Mouse (Mus musculus): ENCODE data around the gene Wnt5a.
A peak's percentile ranks its signal among the peaks of the same experiment; 100 is the strongest.

The Wnt5a gene

GRCm38 (mm10) chr14:28504101-28505050 is at the start of gene Wnt5a:
Gene Wnt5a (plus strand): TSS chr14:28504750.
- TF ChIP-seq CTCF (conservative IDR thresholded peaks at IDR 0.05; ENCODE audit: low read length) (no peak), POU5F1 (IDR thresholded peaks at IDR 0.05; ENCODE audit: borderline replicate concordance, low read length) (no peak), NANOG (IDR thresholded peaks at IDR 0.05; ENCODE audit: borderline replicate concordance, low read length) (no peak)
- Histone ChIP-seq H3K4me1 (replicated peaks; ENCODE audit: low read depth, low read length) (peaks cover 50% of the 10 kb centered on the region), H3K36me3 (ENCODE audit: insufficient read depth, low read length) (no peaks in the 10 kb centered on the region), H3K9me3 (ENCODE audit: low read length) (no peaks in the 10 kb centered on the region), H3K4me3 (replicated peaks; ENCODE audit: low read length) (peak within 1 kb of the TSS; percentile 73), H3K27me3 (ENCODE audit: insufficient read depth, low read length) (peaks cover 94% of the 10 kb centered on the region)

- Histone ChIP-seq H3K27me3 (ENCODE audit: insufficient read depth, low read length) (peaks cover 24% of the 10 kb centered on the region), H3K36me3 (ENCODE audit: insufficient read depth, low read length) (no peaks in the 10 kb centered on the region), H3K9me3 (ENCODE audit: low read length) (no peaks in the 10 kb centered on the region), H3K4me1 (replicated peaks; ENCODE audit: low read depth, low read length) (peaks cover 27% of the 10 kb centered on the region), H3K4me3 (replicated peaks; ENCODE audit: low read length) (no peak overlapping the region)
- TF ChIP-seq NANOG (IDR thresholded peaks at IDR 0.05; ENCODE audit: borderline replicate concordance, low read length) (no peak), CTCF (conservative IDR thresholded peaks at IDR 0.05; ENCODE audit: low read length) (no peak), POU5F1 (IDR thresholded peaks at IDR 0.05; ENCODE audit: borderline replicate concordance, low read length) (no peak)
Observed at GRCm38 (mm10) chr14:28456372-28457076, 48.0 kb upstream of the Wnt5a start.

- Histone ChIP-seq H3K4me3 (replicated peaks; ENCODE audit: low read length) (no peak overlapping the region), H3K36me3 (ENCODE audit: insufficient read depth, low read length) (no peaks in the 10 kb centered on the region)
- TF ChIP-seq NANOG (IDR thresholded peaks at IDR 0.05; ENCODE audit: borderline replicate concordance, low read length) (no peak), POU5F1 (IDR thresholded peaks at IDR 0.05; ENCODE audit: borderline replicate concordance, low read length) (no peak), CTCF (conservative IDR thresholded peaks at IDR 0.05; ENCODE audit: low read length) (no peak)
Observed at GRCm38 (mm10) chr14:28457428-28457827, 47.1 kb upstream of the Wnt5a start.

DNA sequence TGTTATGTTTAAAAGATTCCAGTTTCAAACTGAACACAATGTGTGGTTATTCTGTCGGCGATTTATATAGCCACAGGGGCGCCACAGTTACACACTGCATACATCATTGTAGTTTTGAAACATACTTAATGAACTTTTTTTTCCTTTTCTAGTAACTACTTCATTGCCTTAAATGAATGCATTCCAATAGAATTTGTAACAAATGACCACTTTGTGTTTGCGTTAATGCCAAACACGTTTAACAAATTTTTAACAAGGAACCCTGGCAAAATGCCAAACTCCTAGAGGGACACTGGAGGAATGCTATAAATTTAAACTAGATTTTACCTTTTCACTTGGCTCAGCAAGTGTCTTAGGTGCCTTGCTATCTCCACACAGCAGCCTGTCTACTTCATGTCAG is 36.6 kb upstream of the Wnt5a start:
- Histone ChIP-seq H3K4me1 (replicated peaks; ENCODE audit: low read depth, low read length) (peaks cover 11% of the 10 kb centered on the region), H3K9me3 (ENCODE audit: low read length) (peaks cover 4% of the 10 kb centered on the region; the same call in 1 of the 2 replicates), H3K27me3 (ENCODE audit: insufficient read depth, low read length) (no peaks in the 10 kb centered on the region; the same call in 1 of the 2 replicates), H3K36me3 (ENCODE audit: insufficient read depth, low read length) (no peaks in the 10 kb centered on the region), H3K4me3 (replicated peaks; ENCODE audit: low read length) (no peak overlapping the region)
- TF ChIP-seq NANOG (IDR thresholded peaks at IDR 0.05; ENCODE audit: borderline replicate concordance, low read length) (no peak), POU5F1 (IDR thresholded peaks at IDR 0.05; ENCODE audit: borderline replicate concordance, low read length) (no peak), CTCF (conservative IDR thresholded peaks at IDR 0.05; ENCODE audit: low read length) (no peak)

More at GRCm38 (mm10) chr14:28457428-28457827, 47.1 kb upstream of the Wnt5a start:
- peaks cover 24% of the 10 kb centered on the region for H3K27me3 ChIP-seq (ENCODE audit: insufficient read depth, low read length)
- H3K4me1 ChIP-seq (replicated peaks; ENCODE audit: low read depth, low read length) = peaks cover 27% of the 10 kb centered on the region
- H3K9me3 ChIP-seq (ENCODE audit: low read length) = no peaks in the 10 kb centered on the region

GRCm38 (mm10) chr14:28469696-28470095 is 34.9 kb upstream of the Wnt5a start:
- H3K9me3 ChIP-seq (ENCODE audit: low read length) = no peaks in the 10 kb centered on the region
- H3K36me3 ChIP-seq (ENCODE audit: insufficient read depth, low read length) = no peaks in the 10 kb centered on the region
- H3K4me1 ChIP-seq (replicated peaks; ENCODE audit: low read depth, low read length) = peaks cover 11% of the 10 kb centered on the region
- TF ChIP-seq POU5F1 (IDR thresholded peaks at IDR 0.05; ENCODE audit: borderline replicate concordance, low read length) (no peak), NANOG (IDR thresholded peaks at IDR 0.05; ENCODE audit: borderline replicate concordance, low read length) (no peak), CTCF (conservative IDR thresholded peaks at IDR 0.05; ENCODE audit: low read length) (no peak)
- H3K4me3 ChIP-seq (replicated peaks; ENCODE audit: low read length) = no peak overlapping the region
- no peaks in the 10 kb centered on the region; the same call in 1 of the 2 replicates for H3K27me3 ChIP-seq (ENCODE audit: insufficient read depth, low read length)

GRCm38 (mm10) chr14:28470212-28470611 is 34.3 kb upstream of the Wnt5a start:
- no peak overlapping the region for H3K4me3 ChIP-seq (replicated peaks; ENCODE audit: low read length)
- no peaks in the 10 kb centered on the region for H3K9me3 ChIP-seq (ENCODE audit: low read length)
- no peaks in the 10 kb centered on the region for H3K27me3 ChIP-seq (ENCODE audit: insufficient read depth, low read length)
- peaks cover 11% of the 10 kb centered on the region for H3K4me1 ChIP-seq (replicated peaks; ENCODE audit: low read depth, low read length)
- no peaks in the 10 kb centered on the region for H3K36me3 ChIP-seq (ENCODE audit: insufficient read depth, low read length)
- TF ChIP-seq POU5F1 (IDR thresholded peaks at IDR 0.05; ENCODE audit: borderline replicate concordance, low read length) (no peak), CTCF (conservative IDR thresholded peaks at IDR 0.05; ENCODE audit: low read length) (no peak), NANOG (IDR thresholded peaks at IDR 0.05; ENCODE audit: borderline replicate concordance, low read length) (no peak)

GRCm38 (mm10) chr14:28475012-28475411 is 29.5 kb upstream of the Wnt5a start:
- no peak overlapping the region for H3K4me3 ChIP-seq (replicated peaks; ENCODE audit: low read length)

DNA sequence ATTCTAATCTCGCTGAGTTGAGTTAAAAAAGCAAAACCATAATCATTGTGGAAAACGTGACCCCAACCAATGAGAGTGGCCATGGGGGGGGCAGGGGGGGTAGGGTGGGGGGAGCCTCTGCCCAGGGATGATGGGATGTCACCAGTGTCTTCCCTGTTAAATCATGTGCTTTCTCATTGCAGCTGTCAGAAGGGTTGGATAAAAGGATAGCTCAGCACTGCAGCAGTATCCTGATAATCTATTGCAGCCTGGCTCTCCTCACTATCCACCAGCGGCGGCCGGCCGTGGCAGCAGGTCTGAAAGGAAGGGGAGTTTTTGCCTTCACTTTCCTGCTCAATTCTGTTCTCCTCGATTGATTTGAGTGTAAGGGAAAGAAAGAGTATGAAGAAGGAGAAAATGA is 29.1 kb upstream of the Wnt5a start:
- no peaks in the 10 kb centered on the region for H3K9me3 ChIP-seq (ENCODE audit: low read length)
- no peaks in the 10 kb centered on the region for H3K27me3 ChIP-seq (ENCODE audit: insufficient read depth, low read length)
- no peak for TF ChIP-seq POU5F1 (IDR thresholded peaks at IDR 0.05; ENCODE audit: borderline replicate concordance, low read length)
- TF ChIP-seq CTCF (conservative IDR thresholded peaks at IDR 0.05; ENCODE audit: low read length) = no peak
- no peak for TF ChIP-seq NANOG (IDR thresholded peaks at IDR 0.05; ENCODE audit: borderline replicate concordance, low read length)
- H3K36me3 ChIP-seq (ENCODE audit: insufficient read depth, low read length) = no peaks in the 10 kb centered on the region
- no peak overlapping the region for H3K4me3 ChIP-seq (replicated peaks; ENCODE audit: low read length)
- H3K4me1 ChIP-seq (replicated peaks; ENCODE audit: low read depth, low read length) = peaks cover 12% of the 10 kb centered on the region

More at GRCm38 (mm10) chr14:28475012-28475411, 29.5 kb upstream of the Wnt5a start:
- H3K4me1 ChIP-seq (replicated peaks; ENCODE audit: low read depth, low read length) = peaks cover 12% of the 10 kb centered on the region
- no peaks in the 10 kb centered on the region for H3K36me3 ChIP-seq (ENCODE audit: insufficient read depth, low read length)
- no peaks in the 10 kb centered on the region for H3K27me3 ChIP-seq (ENCODE audit: insufficient read depth, low read length)
- H3K9me3 ChIP-seq (ENCODE audit: low read length) = no peaks in the 10 kb centered on the region
- TF ChIP-seq NANOG (IDR thresholded peaks at IDR 0.05; ENCODE audit: borderline replicate concordance, low read length) = no peak
- TF ChIP-seq CTCF (conservative IDR thresholded peaks at IDR 0.05; ENCODE audit: low read length) = no peak
- TF ChIP-seq POU5F1 (IDR thresholded peaks at IDR 0.05; ENCODE audit: borderline replicate concordance, low read length) = no peak

Measured in E14TG2a.4 (cell line).